Mouse (Mus musculus) thymus, postnatal 25 days (tissue): ENCODE measurements around the gene Galntl6.
"Not testable (repeated sequence)": the region's sequence is repeated elsewhere in the genome, so short reads cannot be mapped to it uniquely, and the experiment has no call there.

Experiments
- DNase-seq: peaks from one replicate; pipeline ENCODE4 v3.0.0; 2022

Gene Galntl6

DNA sequence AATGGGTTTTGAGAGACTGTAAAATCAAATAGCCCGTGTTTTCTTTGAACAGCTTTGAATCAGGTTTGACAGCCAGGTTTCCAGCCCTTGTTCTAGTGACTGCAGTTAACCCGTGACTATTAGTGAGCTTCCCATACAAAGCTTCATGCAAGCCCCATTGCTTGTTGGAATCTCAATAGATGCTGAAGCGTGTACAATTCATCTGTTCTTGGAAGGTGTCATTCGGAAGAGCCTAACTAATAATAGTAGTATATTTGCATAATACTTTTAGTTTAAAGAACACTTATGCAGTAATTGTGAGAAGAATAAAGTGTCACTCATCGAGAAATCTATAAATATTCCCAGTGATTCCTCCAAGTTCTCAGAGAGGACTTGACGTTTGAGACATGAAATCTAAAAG is 314.6 kb downstream of the Galntl6 start:
- no peak for DNase-seq

- DNase-seq: no peak
Measured at GRCm38 (mm10) chr8:58575346-58575745, 337.1 kb downstream of the Galntl6 start.

- DNase-seq: no peak
Measured at GRCm38 (mm10) chr8:58568086-58568485, 344.4 kb downstream of the Galntl6 start.

DNA sequence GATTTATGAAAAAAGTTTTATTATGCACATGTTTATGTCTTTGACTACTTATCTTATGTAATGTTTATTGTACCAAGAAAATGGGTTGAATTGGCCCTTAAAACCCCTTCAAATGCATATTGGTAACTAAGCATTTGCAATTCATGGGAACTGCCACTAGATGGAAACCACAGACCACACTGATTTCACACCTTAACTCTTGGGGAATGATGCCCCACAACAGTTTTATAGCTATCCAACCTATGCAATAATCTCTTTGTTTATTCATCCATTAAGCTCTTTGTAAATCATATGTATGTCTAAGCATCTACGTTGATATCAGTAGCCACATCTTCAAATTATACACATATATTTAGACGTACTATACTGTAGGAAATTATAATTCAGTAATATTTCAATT is 346.3 kb downstream of the Galntl6 start:
- DNase-seq: no peak

- no peak for DNase-seq
Measured at GRCm38 (mm10) chr8:58535781-58536180, 376.7 kb downstream of the Galntl6 start.

DNA sequence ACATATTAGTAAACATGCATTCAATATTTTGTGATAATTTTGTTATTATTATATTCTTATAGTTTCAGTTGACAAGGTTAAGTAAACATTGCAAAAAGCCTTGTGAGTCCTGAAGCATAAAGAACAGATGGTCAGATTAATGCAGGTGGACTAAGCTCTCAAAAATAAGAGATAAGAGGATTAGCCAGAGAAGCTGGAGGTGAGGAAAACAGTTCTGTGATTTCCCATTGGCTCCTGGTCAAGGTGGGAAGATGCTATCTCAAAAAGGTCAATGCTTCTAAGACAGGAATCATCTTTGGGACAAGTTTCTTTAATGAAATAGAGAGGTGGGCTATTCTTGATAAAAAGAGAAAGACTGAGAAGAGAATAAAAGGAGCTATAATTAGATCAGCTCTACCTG is 377.8 kb downstream of the Galntl6 start:
- no peak for DNase-seq

DNA sequence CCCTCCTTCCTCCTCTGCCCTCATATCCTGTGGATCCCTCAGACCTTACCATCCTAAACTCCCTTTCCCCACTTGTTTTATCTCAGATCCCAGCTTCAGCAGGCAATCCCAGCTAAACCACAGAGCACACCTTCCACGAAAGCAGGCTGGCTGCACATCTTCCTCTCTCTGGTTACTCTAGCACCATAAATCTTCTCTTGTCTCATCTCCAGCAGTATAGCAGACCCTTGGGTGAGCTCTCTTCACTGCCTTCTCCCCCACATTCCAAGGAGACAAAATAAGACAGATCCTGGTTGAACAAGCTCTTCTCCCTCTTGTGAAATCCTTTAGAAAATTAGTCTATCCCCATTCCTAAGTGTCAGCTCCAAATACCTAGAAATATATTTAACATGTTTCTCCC is 389.0 kb downstream of the Galntl6 start:
- no peak for DNase-seq

- DNase-seq: no peak
Measured at GRCm38 (mm10) chr8:58521932-58522331, 390.5 kb downstream of the Galntl6 start.

DNA sequence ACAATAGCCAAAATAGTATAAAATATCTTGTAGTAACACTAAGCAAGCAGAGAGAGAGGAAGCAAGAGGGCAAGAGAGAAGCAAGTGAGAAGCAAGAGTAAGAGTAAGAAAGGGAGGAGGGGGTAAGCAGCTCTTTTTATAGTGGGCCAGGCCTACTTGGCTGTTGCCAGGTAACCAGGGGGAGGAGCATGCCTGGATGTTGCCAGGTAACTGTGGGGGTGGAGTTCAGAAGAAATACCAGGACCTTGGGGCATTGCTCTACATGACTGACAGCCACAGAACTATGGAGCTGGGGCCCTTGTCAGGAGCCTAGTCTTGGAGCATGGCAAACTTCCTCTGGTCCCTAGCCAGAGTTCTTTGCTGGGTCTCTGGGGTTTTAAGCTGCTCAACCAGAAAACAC is 401.9 kb downstream of the Galntl6 start:
- no peak for DNase-seq

- no peak for DNase-seq
Measured at GRCm38 (mm10) chr8:58509051-58509450, 403.4 kb downstream of the Galntl6 start.

DNA sequence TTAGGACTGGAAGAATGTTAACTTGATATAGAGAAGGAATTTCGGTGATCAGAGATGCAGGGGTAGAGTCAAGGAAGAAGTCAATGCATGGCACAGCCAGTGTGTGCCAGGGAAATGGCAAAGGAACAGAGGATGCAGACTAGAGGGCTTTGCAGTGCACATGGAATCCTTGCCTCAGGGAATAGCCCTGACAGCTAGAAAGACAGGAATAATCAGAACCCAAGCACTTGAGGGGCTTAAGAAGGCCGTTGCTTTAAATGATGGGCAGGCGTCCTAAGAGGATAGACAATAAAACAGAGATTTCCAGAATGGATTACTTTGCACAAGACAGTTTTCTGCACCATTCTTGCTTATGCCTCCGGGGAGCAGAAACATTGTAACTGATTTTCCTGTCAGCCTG is 425.3 kb downstream of the Galntl6 start:
- DNase-seq: no peak

GRCm38 (mm10) chr8:58463342-58463741 is 449.1 kb downstream of the Galntl6 start:
- DNase-seq: not testable (repeated sequence)

- DNase-seq: no peak
Measured at GRCm38 (mm10) chr8:58442696-58443095, 469.7 kb downstream of the Galntl6 start.

GRCm38 (mm10) chr8:58418481-58418880 is 494.0 kb downstream of the Galntl6 start:
- no peak for DNase-seq

- DNase-seq: no peak
Measured at GRCm38 (mm10) chr8:58417551-58417950, 494.9 kb downstream of the Galntl6 start.

- no peak for DNase-seq
Measured at GRCm38 (mm10) chr8:58396500-58396899, 515.9 kb downstream of the Galntl6 start.

DNA sequence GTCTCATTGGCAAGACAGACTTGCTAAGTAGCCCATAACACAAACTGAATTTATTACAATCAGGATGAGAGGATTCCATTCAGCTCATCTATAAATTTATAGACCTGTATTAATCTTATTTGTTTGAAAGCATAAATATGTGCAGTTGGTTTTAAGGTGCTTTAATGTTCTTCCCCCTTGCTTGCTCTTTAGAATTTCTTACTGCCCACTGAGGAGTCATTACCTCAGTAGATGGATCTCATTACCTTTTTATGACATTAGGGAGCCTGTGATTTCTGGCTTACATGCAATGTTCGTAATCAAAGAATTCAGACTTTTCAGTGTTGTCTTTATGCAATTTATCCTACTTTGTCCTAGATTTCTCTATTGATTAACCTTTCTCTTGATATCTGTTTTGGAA is 516.6 kb downstream of the Galntl6 start:
- DNase-seq: no peak

DNA sequence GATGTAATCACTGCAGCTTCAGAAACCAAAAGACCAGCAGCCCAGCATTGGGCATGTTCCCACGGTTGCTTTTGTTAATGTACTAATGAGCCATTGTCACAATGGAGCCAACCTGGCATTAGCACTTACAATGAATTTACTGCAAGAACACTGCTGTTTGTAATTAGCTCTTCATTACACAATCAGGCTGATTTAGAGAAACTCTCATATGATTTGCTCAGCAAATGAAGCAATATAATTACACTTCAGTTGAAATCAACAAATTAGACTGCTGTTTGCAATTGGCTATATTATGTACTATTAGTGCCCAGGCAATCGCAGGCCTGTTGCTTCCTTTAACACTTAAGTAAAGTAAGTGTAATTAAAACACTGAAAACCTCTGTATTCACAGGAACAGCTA is 540.1 kb downstream of the Galntl6 start:
- no peak for DNase-seq

DNA sequence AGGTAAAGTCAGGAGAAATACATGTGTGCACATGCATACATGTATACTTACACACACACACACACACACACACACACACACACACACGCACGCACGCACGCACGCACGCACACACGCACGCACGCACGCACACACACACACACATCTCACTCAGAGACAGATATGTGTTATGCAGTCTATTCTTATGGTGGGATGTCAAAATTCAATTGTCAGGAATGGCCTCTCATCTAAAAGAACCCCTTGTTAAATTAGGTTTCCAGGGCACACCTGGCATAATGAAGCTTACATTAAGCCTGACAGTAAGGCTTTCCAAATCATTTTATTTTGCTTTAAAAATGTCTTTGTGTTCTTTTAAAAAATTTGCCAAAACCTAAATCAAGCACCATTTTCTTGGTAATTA is 540.5 kb downstream of the Galntl6 start:
- DNase-seq: no peak

GRCm38 (mm10) chr8:58331151-58331550 is 581.3 kb downstream of the Galntl6 start:
- no peak for DNase-seq

- DNase-seq: no peak
Measured at GRCm38 (mm10) chr8:58313482-58313881, 599.0 kb downstream of the Galntl6 start.

DNA sequence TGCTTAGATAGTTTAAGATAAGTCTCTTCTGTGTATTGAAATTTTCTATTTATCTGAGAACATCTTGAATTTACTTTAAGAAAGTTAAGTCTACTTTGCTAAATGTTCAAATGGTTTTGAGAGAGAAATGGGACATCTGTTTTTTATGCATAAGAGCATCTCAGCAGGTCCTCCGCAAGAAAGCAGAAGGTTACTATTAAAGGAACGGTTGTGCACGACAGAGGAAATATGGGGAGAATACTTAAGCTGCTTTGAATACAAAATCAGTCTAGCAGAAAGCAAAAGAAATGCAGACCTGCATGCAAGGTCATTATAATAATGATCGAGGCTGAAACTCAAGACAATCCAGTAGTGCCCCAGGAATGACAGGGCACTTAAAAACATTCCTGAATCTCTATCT is 621.0 kb downstream of the Galntl6 start:
- DNase-seq: no peak

DNA sequence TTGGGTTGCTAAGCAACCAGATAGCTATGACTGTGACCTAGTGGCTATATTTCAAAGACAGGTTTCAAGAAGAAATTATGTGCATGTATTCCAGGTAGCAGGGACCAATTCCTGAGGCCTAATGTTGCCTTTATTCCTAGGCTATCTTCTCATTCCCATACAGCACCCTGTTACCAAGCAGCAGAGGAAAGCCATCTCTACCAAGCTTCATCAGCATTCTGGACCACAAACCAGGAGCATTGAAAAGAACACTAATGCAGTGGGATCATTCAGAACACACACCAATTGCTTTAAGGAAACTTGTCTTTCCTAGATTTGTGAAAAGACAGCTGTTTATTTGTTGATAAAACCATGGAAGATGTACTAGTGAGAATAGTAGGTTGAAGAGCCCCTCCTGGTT is 622.4 kb downstream of the Galntl6 start:
- DNase-seq: no peak

DNA sequence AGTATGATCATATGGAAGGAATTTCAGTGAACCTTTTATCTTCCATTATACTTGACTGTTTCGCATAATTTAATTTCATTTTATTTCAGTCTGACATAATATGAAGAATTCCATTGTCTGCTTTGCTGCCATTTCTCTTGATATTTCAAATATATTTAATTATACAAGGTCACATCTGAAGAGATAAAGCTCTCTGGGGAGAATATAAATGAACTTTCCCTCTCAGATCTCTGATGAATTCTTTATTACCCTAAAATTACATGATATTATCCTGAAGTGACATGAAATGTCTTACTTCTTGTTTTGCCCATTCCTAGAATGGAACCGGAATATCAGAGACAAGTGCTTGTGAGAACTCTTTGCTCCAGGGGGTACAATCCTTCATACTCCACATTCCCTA is 647.0 kb downstream of the Galntl6 start:
- no peak for DNase-seq

DNA sequence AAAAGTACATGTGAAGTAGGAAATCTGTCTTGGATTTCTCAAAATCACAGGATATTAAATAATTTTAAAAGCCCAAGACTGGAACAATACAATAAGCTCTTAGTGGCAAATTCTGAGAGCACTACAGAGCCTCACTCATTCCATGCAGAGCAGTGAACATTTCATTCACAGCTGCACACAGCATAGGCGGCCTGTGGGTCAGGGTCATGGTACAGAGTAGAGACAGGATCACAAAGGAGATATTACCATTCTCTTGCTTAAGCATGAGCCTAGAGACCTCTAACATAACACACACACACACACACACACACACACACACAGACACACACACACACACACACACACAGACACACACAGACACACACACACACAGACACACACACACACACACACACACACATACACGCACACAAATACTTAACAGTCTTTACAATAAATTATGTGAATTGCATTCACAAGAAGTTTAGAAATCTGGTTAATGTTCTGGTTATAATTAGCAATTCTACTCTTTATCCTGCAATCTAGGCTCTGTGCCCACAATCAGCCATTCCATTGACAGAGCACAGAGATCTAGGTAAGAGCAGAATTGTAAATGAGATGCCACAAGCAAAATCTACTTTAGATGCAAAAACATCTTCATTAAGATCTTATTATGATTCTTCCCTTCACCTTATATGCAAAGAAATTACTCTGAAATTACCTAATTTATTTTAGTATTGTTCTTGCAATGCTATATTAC is 653.7 kb downstream of the Galntl6 start:
- DNase-seq: no peak
